Mouse (Mus musculus): ENCODE data around the gene Utrn.

Utrn gene

GRCm38 (mm10) chr10:12726041-12726608, 143.0 kb downstream of the Utrn start:
- DNase-seq, result peak; percentile 70

- peak; percentile 28 for DNase-seq
These were observed 144.7 kb downstream of the Utrn start for GRCm38 (mm10) chr10:12724247-12725001.

- no peak for DNase-seq
These were observed 145.9 kb downstream of the Utrn start for GRCm38 (mm10) chr10:12723269-12723668.

GRCm38 (mm10) chr10:12722111-12722510, 147.1 kb downstream of the Utrn start:
- DNase-seq, result peak; percentile 42

- no peak for DNase-seq
These were observed 150.8 kb downstream of the Utrn start for GRCm38 (mm10) chr10:12718386-12718785.

- no peak for DNase-seq
These were observed 151.8 kb downstream of the Utrn start for GRCm38 (mm10) chr10:12717381-12717780.

- DNase-seq, result no peak
These were observed 152.4 kb downstream of the Utrn start for GRCm38 (mm10) chr10:12716657-12717327.

- DNase-seq, result no peak
These were observed 155.8 kb downstream of the Utrn start for GRCm38 (mm10) chr10:12713236-12713855.

- no peak for DNase-seq
These were observed 157.8 kb downstream of the Utrn start for GRCm38 (mm10) chr10:12711332-12711831.

GRCm38 (mm10) chr10:12706516-12706915, 162.6 kb downstream of the Utrn start:
- no peak for DNase-seq

GRCm38 (mm10) chr10:12705990-12706389, 163.2 kb downstream of the Utrn start:
- DNase-seq, result no peak

GRCm38 (mm10) chr10:12704290-12704689, 164.9 kb downstream of the Utrn start:
- DNase-seq, result no peak

- peak; percentile 49 for DNase-seq
These were observed 165.6 kb downstream of the Utrn start for GRCm38 (mm10) chr10:12703526-12703925.

- DNase-seq, result no peak
These were observed 167.0 kb downstream of the Utrn start for GRCm38 (mm10) chr10:12702140-12702539.

- no peak for DNase-seq
These were observed 167.5 kb downstream of the Utrn start for GRCm38 (mm10) chr10:12701694-12702093.

- DNase-seq, result no peak
These were observed 168.6 kb downstream of the Utrn start for GRCm38 (mm10) chr10:12700576-12700975.

GRCm38 (mm10) chr10:12697902-12698301, 171.3 kb downstream of the Utrn start:
- no peak for DNase-seq

GRCm38 (mm10) chr10:12696704-12697103, 172.5 kb downstream of the Utrn start:
- no peak for DNase-seq

GRCm38 (mm10) chr10:12694774-12695173, 174.4 kb downstream of the Utrn start:
- peak; percentile 50 for DNase-seq

- DNase-seq, result peak; percentile 86
These were observed 178.6 kb downstream of the Utrn start for GRCm38 (mm10) chr10:12690601-12691000.

- DNase-seq, result no peak
These were observed 183.5 kb downstream of the Utrn start for GRCm38 (mm10) chr10:12685683-12686082.

GRCm38 (mm10) chr10:12684018-12684417, 185.1 kb downstream of the Utrn start:
- DNase-seq, result no peak

GRCm38 (mm10) chr10:12673309-12673708, 195.9 kb downstream of the Utrn start:
- DNase-seq, result no peak

Data from kidney, postnatal 14 days (tissue).